ENCODE assay signal across 1 mouse cellular context in genomic region chr4:107458907-107459306, GRCm38 (mm10).
TF ChIP-seq lines count a peak whose summit lies in the region.

No protein-coding gene starts in this region.

TF ChIP-seq in MEL, 35 proteins besides CTCF, POLR2A, EP300 and RAD21 (continued from another document):
- no peak for TF ChIP-seq MEF2A (IDR thresholded peaks at IDR 0.05; ENCODE audit: extremely low read depth, insufficient replicate concordance, low read depth, low read length, poor library complexity, severe bottlenecking)
